Mouse (Mus musculus) forebrain, postnatal 0 days (tissue): ENCODE measurements at regions not wholly inside any gene's neighbourhood (a gene's known extent, or its start where the extent isn't known, plus 50 kb on each side); places are given as distances from the start of the nearest gene placed in this dataset.

ENCODE experiments used
- ATAC-seq: fragments of 200-750 bp; cut with Nextera tagmentation; 2 replicates; pipeline ENCODE4 v1.8.0; 2017; ENCODE audit warnings: mild to moderate bottlenecking, moderate library complexity
- DNase-seq: peaks from one replicate; pipeline ENCODE4 v3.0.0-alpha.2; 2015
- H3K27ac ChIP-seq: fragments of 300-500 bp; sonication (generic); 2 replicates; pipeline ENCODE4 v1.5.1; 2014; ENCODE audit warnings: low read depth, mild to moderate bottlenecking, antibody characterized with exemption, low read length, moderate library complexity, mixed read lengths
- H3K27me3 ChIP-seq: fragments of 300-500 bp; sonication (generic); 2 replicates; pipeline ENCODE4 v1.6.1; 2014; ENCODE audit warnings: mild to moderate bottlenecking, low read length, mixed read lengths; ENCODE audit not compliant: insufficient read depth
- H3K36me3 ChIP-seq: fragments of 300-500 bp; sonication (generic); 2 replicates; pipeline ENCODE4 v1.6.1; 2014; ENCODE audit warnings: mild to moderate bottlenecking, moderate library complexity; ENCODE audit not compliant: insufficient read depth
- H3K4me1 ChIP-seq: fragments of 300-500 bp; sonication (generic); 2 replicates; pipeline ENCODE4 v1.6.1; 2014; ENCODE audit warnings: antibody characterized with exemption; ENCODE audit not compliant: insufficient read depth
- H3K4me2 ChIP-seq: fragments of 300-500 bp; sonication (generic); 2 replicates; pipeline ENCODE4 v1.6.1; 2014; ENCODE audit warnings: low read depth, mild to moderate bottlenecking, moderate library complexity
- H3K4me3 ChIP-seq: fragments of 300-500 bp; sonication (generic); 2 replicates; pipeline ENCODE4 v1.5.1; 2014; ENCODE audit warnings: low read depth, low read length, mixed read lengths
- H3K9ac ChIP-seq: fragments of 300-500 bp; sonication (generic); 2 replicates; pipeline ENCODE4 v1.6.1; 2014; ENCODE audit warnings: mild to moderate bottlenecking
- H3K9me3 ChIP-seq: fragments of 300-500 bp; sonication (generic); 2 replicates; pipeline ENCODE4 v1.6.1; 2016; ENCODE audit warnings: low read length
- CTCF ChIP-seq: sonication (generic); IDR thresholded peaks from 2 replicates; pipeline ENCODE4 v1.5.1; 2016; ENCODE audit warnings: antibody characterized with exemption, control low read depth, low read depth
- WGBS: fragments of 180-500 bp; shearing (Covaris S2); extraction: QIAGEN DNeasy Blood & Tissue Kit; methylation state at CpG from one replicate; pipeline ENCODE4 v1.1.7; 2014; 5-methylcytosine and 5-hydroxymethylcytosine counted together

DNA sequence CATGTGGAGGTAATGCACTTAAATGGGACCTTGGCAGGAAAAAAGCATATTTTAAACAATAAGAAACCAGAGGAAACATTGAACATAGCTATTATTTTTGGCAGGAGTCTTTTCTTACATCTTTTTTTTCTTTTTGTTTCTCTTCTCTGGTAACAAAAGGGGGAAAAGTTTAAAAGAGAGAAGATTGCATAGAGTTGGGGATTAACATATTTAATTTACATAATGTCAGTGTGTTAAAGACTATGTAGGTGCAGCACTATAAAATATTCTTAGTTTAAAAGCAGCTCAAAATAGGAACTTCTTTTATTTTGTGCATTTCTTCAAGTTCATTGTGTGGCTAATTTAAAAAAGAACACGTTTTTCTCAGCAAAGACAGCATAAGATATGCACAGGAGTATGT, 1087.5 kb downstream of the Cdh11 start:
- Histone ChIP-seq H3K4me2 (no peak overlapping the region), H3K27ac (no peak overlapping the region), H3K4me1 (no peaks in the 10 kb centered on the region), H3K36me3 (no peaks in the 10 kb centered on the region), H3K4me3 (no peak overlapping the region), H3K27me3 (no peaks in the 10 kb centered on the region), H3K9ac (no peak overlapping the region), H3K9me3 (no peaks in the 10 kb centered on the region)
- DNase-seq (no peak), ATAC-seq (peak; percentile 77; the same call in 1 of the 2 replicates)
- no peak for TF ChIP-seq CTCF
- WGBS, result 16% methylated on average over 1 of the region's 1 CpGs

DNA sequence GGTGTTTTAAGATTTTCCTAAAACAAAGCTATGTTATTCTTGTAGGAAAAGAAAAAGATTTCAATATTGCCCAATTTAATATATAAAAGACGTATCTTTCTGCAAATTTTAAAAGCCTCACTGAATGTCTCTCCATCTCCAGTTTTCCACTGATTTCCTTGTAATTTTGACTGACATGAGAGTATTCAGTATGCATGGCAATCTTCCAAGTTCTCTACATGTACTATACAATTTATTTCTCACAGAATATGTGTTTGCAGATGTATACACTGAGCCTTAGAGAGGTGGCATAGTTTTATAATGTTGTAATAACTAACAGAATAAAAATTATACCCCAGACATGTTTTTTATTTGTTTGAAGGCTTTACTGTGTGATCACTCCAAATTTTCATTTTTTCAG, 1094.5 kb downstream of the Cdh11 start:
- Histone ChIP-seq H3K36me3 (no peaks in the 10 kb centered on the region), H3K4me1 (no peaks in the 10 kb centered on the region), H3K27ac (no peak overlapping the region), H3K9ac (no peak overlapping the region), H3K9me3 (no peaks in the 10 kb centered on the region), H3K4me2 (no peak overlapping the region), H3K27me3 (no peaks in the 10 kb centered on the region), H3K4me3 (no peak overlapping the region)
- no peak for TF ChIP-seq CTCF
- ATAC-seq (no peak), DNase-seq (no peak)
- WGBS, result 46% methylated on average over 1 of the region's 1 CpGs

DNA sequence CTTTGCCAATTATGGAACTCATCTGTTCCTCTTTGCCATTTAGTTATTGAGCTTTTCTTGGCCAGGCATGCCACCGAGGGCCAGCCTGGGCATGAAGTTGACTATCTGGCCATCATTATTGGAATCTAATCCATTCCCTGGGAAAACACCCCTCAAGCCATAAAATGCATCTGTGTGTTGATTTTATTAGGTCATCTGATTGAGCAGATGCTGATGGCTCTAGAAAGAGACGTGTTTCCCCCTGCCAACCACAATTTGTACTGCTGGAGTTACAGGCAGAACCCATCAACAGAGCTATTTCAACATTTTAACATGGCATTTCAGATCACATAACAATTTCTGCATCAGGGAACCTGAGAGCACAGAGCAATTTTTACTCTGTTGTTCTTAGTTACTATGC, 1116.5 kb downstream of the Cdh11 start:
- H3K36me3 ChIP-seq, result no peaks in the 10 kb centered on the region
- H3K27me3 ChIP-seq, result no peaks in the 10 kb centered on the region
- no peak overlapping the region for H3K4me3 ChIP-seq
- no peak overlapping the region for H3K9ac ChIP-seq
- no peak for TF ChIP-seq CTCF
- H3K4me2 ChIP-seq, result no peak overlapping the region
- no peak for ATAC-seq
- DNase-seq, result no peak
- H3K9me3 ChIP-seq, result no peaks in the 10 kb centered on the region
- WGBS, result 75% methylated on average over 2 of the region's 2 CpGs
- no peaks in the 10 kb centered on the region for H3K4me1 ChIP-seq
- H3K27ac ChIP-seq, result no peak overlapping the region

GRCm38 (mm10) chr8:101662874-101663273, 1122.6 kb downstream of the Cdh11 start:
- WGBS, result 73% methylated on average over 2 of the region's 2 CpGs
- no peak for DNase-seq
- ATAC-seq, result no peak
- no peaks in the 10 kb centered on the region for H3K36me3 ChIP-seq
- TF ChIP-seq CTCF, result no peak
- no peak overlapping the region for H3K4me3 ChIP-seq
- no peak overlapping the region for H3K4me2 ChIP-seq
- no peaks in the 10 kb centered on the region for H3K9me3 ChIP-seq
- H3K4me1 ChIP-seq, result no peaks in the 10 kb centered on the region
- no peaks in the 10 kb centered on the region for H3K27me3 ChIP-seq
- H3K27ac ChIP-seq, result no peak overlapping the region
- no peak overlapping the region for H3K9ac ChIP-seq

- no peaks in the 10 kb centered on the region for H3K36me3 ChIP-seq
These were observed 1130.2 kb downstream of the Cdh11 start for GRCm38 (mm10) chr8:101655292-101655691.

DNA sequence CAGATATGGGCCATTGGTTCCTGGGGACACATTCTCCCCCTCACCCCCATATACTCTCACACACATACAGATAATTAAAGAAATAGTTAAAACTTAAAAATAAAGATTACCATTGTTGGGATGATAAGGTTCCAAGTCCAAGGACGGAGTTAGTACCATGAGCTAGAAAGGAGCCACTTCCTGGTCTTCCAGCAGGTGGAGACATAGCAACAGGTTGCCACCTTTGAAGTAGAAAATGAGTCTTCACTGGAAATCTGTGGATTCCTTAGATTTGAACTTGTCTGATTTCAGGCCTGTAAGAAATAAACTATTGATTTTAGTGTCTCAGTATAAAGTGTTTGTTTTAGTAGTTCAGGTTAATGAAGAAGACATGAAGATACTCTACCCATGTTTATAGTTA, 1156.6 kb downstream of the Cdh11 start:
- H3K27me3 ChIP-seq, result no peaks in the 10 kb centered on the region
- DNase-seq (no peak), ATAC-seq (no peak)
- no peaks in the 10 kb centered on the region for H3K4me1 ChIP-seq
- 17% methylated on average over 1 of the region's 1 CpGs for WGBS
- no peak overlapping the region for H3K9ac ChIP-seq
- H3K4me3 ChIP-seq, result no peak overlapping the region
- peak; percentile 42 for TF ChIP-seq CTCF
- H3K4me2 ChIP-seq, result no peak overlapping the region
- no peaks in the 10 kb centered on the region for H3K36me3 ChIP-seq
- no peaks in the 10 kb centered on the region for H3K9me3 ChIP-seq
- no peak overlapping the region for H3K27ac ChIP-seq

More at GRCm38 (mm10) chr8:101655292-101655691, 1130.2 kb downstream of the Cdh11 start:
- TF ChIP-seq CTCF, result no peak
- Histone ChIP-seq H3K4me1 (no peaks in the 10 kb centered on the region), H3K27ac (no peak overlapping the region), H3K4me3 (no peak overlapping the region), H3K9ac (no peak overlapping the region), H3K4me2 (no peak overlapping the region), H3K27me3 (no peaks in the 10 kb centered on the region), H3K9me3 (no peaks in the 10 kb centered on the region)
- WGBS, result 58% methylated on average over 2 of the region's 2 CpGs
- DNase-seq (no peak), ATAC-seq (no peak)

DNA sequence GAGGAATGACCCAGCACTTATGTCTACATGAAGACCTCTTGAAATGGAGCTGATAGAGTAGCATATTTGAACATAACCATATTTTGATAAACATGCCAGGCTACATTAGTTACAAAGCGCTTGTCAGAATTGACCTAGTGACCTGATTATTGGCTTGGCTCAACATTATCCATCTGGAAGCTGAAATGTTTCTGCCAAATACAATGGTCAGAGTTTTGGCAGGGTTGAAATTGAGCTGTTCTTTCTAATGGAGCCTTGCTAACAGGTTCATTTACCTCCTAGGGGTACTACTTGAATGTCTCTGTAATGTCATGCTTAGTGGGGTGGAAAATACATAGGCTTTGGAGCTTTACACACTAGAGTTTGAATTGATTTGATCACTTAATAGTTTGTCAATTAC, 1163.5 kb downstream of the Cdh11 start:
- ATAC-seq (no peak), DNase-seq (no peak)
- H3K4me1 ChIP-seq, result no peaks in the 10 kb centered on the region
- no peak overlapping the region for H3K4me2 ChIP-seq
- no peaks in the 10 kb centered on the region for H3K27me3 ChIP-seq
- no peaks in the 10 kb centered on the region for H3K9me3 ChIP-seq
- no peaks in the 10 kb centered on the region for H3K36me3 ChIP-seq
- no peak for TF ChIP-seq CTCF
- 71% methylated on average over 1 of the region's 1 CpGs for WGBS
- no peak overlapping the region for H3K27ac ChIP-seq
- H3K4me3 ChIP-seq, result no peak overlapping the region
- no peak overlapping the region for H3K9ac ChIP-seq

- Histone ChIP-seq H3K4me1 (no peaks in the 10 kb centered on the region), H3K27me3 (no peaks in the 10 kb centered on the region), H3K4me3 (no peak overlapping the region), H3K9me3 (no peaks in the 10 kb centered on the region), H3K27ac (no peak overlapping the region), H3K4me2 (no peak overlapping the region), H3K9ac (no peak overlapping the region), H3K36me3 (no peaks in the 10 kb centered on the region)
- DNase-seq (peak; percentile 6), ATAC-seq (no peak)
- TF ChIP-seq CTCF, result no peak
These were observed 1194.3 kb downstream of the Cdh11 start for GRCm38 (mm10) chr8:101591115-101591514.
